Mouse (Mus musculus) megakaryocyte-erythroid progenitor cell, adult 5-6 weeks (primary cell): Measurements from ENCODE around the gene Zfp788. TPM values are rescaled to one million over a fixed set of nuclear protein-coding genes. Genes with fewer than 3 reads are reported as not detected.
"Not testable (repeated sequence)": the region's sequence is repeated elsewhere in the genome, so short reads cannot be mapped to it uniquely, and the experiment has no call there.

Experiments
- ATAC-seq: replicated peaks from 2 replicates; pipeline ENCODE4 v1.8.0; 2016; ENCODE audit warnings: mild to moderate bottlenecking, inconsistent platforms; ENCODE audit not compliant: severe bottlenecking, poor library complexity, low FRiP score, low TSS enrichment
- total RNA-seq, 2 experiments: library from RNA; stranded (forward) in 1 of 2; stranded (reverse) in 1 of 2; fragments of 200-1000, 215-1000 nt in 1 of 2; fragments of >200 nt in 1 of 2; fragmentation: Nextera tagmentation in 1 of 2; gene quantifications; 2 replicates each; pipeline ENCODE4 v1.2.3; 2014 to 2017

Zfp788 gene
- total RNA-seq (2014; fragmentation: Nextera tagmentation) (9.7 and 13.1 TPM in 2 replicates), total RNA-seq (2017) (6.6 and 13.9 TPM in 2 replicates)

DNA sequence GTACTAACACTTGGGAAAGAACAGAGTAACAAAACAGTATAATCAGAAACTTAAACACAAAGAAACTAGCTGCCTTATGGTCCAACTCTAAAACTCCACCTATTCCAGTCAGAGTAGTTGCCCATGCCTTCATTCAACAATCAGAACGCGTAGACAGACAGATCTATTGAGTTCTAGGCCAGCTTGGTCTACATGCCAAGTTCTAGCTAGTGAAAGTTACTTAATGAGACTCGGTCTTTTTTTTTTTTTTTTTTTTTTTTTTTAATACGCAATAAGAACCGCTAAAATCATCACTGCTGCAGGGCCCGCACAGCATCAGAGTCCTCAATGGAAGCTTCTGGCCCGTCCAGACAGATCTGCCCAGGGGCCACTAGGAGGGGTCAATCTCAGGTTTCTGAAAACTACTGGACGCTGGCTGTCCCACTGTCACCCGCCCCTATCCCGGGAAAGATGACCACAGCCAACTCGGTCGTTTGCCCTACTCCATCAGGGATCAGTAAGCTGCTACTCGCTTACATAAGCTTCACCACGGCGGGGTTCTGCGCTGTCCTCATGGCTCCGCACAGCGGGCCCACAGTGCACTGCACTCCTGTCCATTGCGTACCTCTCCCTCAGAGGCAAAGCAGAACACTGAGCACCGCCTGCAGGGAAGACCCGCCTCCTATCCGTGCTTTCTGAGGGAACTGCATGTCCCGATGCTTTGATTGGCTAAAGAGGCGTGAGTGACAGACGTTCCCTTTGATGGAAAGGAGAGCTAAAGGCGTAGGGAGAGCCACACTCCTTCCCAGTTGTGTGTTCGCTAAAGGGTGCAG lies at the start of gene Zfp788:
TSS of gene Zfp788 (plus strand) at position 795 of the 812 bp plus-strand sequence.
- peak; percentile 96 for ATAC-seq

- not testable (repeated sequence) for ATAC-seq
Measured at GRCm38 (mm10) chr7:41587831-41588230, 45.2 kb upstream of the Zfp788 start.

GRCm38 (mm10) chr7:41598615-41599014 lies 34.4 kb upstream of the Zfp788 start:
- ATAC-seq = no peak

- peak; percentile 99 for ATAC-seq
Measured at GRCm38 (mm10) chr7:41599034-41599813, 33.8 kb upstream of the Zfp788 start, which contains the start of gene 2610021A01Rik. TSS of gene 2610021A01Rik (plus strand) at chr7:41599230.

GRCm38 (mm10) chr7:41599932-41600548 lies 33.0 kb upstream of the Zfp788 start:
- ATAC-seq = 0 out of 2 replicates have a peak, but pooled peaks have one; percentile 11

DNA sequence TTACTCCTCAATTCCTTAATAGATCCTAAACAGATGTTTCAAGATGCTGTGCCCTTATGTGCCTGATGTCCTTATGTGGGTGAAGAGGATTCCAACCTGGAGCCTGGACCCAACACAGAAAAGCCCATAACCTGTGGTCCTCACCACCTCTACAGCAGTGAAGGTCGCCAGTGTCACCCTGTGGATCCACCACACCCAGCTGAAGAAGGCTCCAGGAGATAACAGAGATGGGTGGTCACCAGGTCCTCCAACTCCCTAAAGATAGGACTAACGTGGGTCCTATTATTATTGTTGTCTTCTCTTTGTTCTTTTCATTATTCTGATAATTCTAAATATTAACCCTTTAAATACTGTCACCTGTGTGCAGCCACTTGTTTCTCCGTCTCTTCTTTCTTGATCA lies 21.3 kb upstream of the Zfp788 start:
- ATAC-seq = peak; percentile 70

DNA sequence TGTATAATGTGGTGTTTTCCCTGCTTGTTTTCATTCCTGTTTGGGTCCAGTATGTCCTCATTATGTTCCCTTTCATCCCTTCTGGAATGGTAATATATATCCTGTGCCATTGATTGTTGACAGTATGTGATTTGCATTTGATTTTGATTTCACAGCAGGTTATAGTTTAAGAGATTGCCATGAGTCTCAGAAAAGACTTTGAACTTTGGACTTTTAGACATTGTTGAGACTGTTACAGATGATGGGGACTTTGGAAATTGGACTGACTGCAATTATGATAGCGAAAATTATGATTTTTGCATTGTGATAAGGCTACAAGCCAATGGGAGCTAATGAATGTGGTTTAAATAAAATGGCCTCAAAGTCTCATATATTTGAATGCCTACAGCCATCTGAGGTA lies 16.8 kb upstream of the Zfp788 start:
- not testable (repeated sequence) for ATAC-seq

DNA sequence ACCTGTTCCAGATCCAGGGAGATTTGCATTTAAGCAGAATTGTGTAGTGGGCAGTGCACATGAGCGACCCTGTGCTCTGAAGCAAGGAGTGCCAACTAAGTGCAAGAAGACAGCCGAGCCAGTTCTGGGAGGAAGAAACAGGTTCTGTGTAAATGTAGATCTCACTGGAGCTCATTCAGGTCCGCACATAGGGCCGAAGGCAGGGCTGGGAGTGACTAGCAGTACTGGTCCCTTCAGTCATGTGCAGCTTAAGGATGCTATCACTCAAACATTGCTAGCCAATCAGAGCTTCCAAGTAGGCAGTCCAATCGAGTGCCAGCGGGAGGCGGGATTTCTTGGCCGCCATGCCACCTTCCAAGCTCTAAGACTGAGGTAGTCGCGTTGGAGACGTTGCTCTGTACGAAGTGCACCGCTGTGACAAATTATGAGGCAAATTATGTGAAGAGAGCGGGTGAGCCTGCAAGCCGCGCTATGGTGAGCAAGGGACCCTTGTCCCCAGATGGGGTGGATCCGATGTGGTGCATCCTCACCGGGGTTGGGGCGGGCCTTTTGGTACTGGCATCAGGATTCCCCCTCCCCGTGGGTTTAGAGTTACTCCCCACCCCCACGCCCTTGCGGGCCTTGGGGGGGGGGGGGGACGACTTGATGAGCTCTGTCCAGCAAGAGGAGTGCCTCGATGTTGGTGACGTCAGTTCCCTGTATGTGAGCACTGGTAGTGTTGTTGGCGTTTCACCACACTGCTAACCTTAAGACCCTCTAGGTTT lies 400 bp downstream of the Zfp788 start:
- peak; percentile 94 for ATAC-seq

GRCm38 (mm10) chr7:41674326-41674725 lies 41.3 kb downstream of the Zfp788 start:
- ATAC-seq = not testable (repeated sequence)

Other genes starting within 250 kb of the Zfp788 start
- gene AI987944, start 239.8 kb upstream of the Zfp788 start, total RNA-seq (2014; fragmentation: Nextera tagmentation) = 10.7 and 17.8 TPM in 2 replicates
- gene AI987944, start 239.8 kb upstream of the Zfp788 start, total RNA-seq (2017) = 13.0 and 22.5 TPM in 2 replicates
- 0.10 TPM in 1 of 2 replicates, not detected in the other for gene Vmn2r57, start 184.5 kb upstream of the Zfp788 start, total RNA-seq (2014; fragmentation: Nextera tagmentation)
- gene Vmn2r57, start 184.5 kb upstream of the Zfp788 start, total RNA-seq (2017) = not detected in 2 replicates
- not detected in 2 replicates for gene Gm20449, start 133.8 kb upstream of the Zfp788 start, total RNA-seq (2014; fragmentation: Nextera tagmentation)
- not detected in 2 replicates for gene Gm20449, start 133.8 kb upstream of the Zfp788 start, total RNA-seq (2017)
- gene AW146154, start 133.3 kb upstream of the Zfp788 start, total RNA-seq (2014; fragmentation: Nextera tagmentation) = 16.5 and 20.2 TPM in 2 replicates
- 10.5 and 23.2 TPM in 2 replicates for gene AW146154, start 133.3 kb upstream of the Zfp788 start, total RNA-seq (2017)
- gene Gm6871, start 59.5 kb upstream of the Zfp788 start, total RNA-seq (2014; fragmentation: Nextera tagmentation) = not detected in 2 replicates
- not detected in 2 replicates for gene Gm6871, start 59.5 kb upstream of the Zfp788 start, total RNA-seq (2017)
- 27.8 and 30.2 TPM in 2 replicates for gene 2610021A01Rik, start 34.0 kb upstream of the Zfp788 start, total RNA-seq (2014; fragmentation: Nextera tagmentation)
- gene 2610021A01Rik, start 34.0 kb upstream of the Zfp788 start, total RNA-seq (2017) = 30.6 and 32.7 TPM in 2 replicates
- gene Vmn2r58, start 239.5 kb downstream of the Zfp788 start, total RNA-seq (2014; fragmentation: Nextera tagmentation) = not detected in 2 replicates
- not detected in 2 replicates for gene Vmn2r58, start 239.5 kb downstream of the Zfp788 start, total RNA-seq (2017)